Mouse (Mus musculus): ENCODE data around the gene Tmprss9. TPM values are rescaled to one million over a fixed set of nuclear protein-coding genes. Genes with fewer than 3 reads are reported as not detected.
"Not testable (repeated sequence)": the region's sequence is repeated elsewhere in the genome, so short reads cannot be mapped to it uniquely, and the experiment has no call there.

The Tmprss9 gene
- polyA plus RNA-seq (2015; fragmentation: Nextera tagmentation; extraction: Ambion mirVana) = 0.04 TPM in 1 of 2 replicates, not detected in the other

GRCm38 (mm10) chr10:80871581-80871980, at the start of gene Tmprss9:
Gene Tmprss9, plus strand, starts transcription at chr10:80871848.
- Histone ChIP-seq H3K27me3 (peaks cover 13% of the 10 kb centered on the region; the same call in 1 of the 2 replicates), H3K9me3 (replicated peaks) (no peaks in the 10 kb centered on the region), H3K4me2 (no peak within 1 kb of the TSS), H3K4me3 (no peak within 1 kb of the TSS), H3K27ac (no peak within 1 kb of the TSS), H3K9ac (no peak within 1 kb of the TSS), H3K4me1 (replicated peaks) (peaks cover 5% of the 10 kb centered on the region), H3K36me3 (peaks cover 8% of the 10 kb centered on the region; the same call in 1 of the 2 replicates)
- no peak for ATAC-seq (replicated peaks; ENCODE audit: insufficient number of reproducible peaks, insufficient read depth, low FRiP score, low read depth)
- 31% methylated on average over 9 of the region's 9 CpGs for WGBS

- Histone ChIP-seq H3K27ac (no peak overlapping the region), H3K4me3 (no peak overlapping the region), H3K4me2 (no peak overlapping the region), H3K4me1 (replicated peaks) (0 out of 2 replicates have a peak, but pooled peaks cover 3% of the 10 kb centered on the region), H3K9ac (no peak overlapping the region), H3K9me3 (replicated peaks) (no peaks in the 10 kb centered on the region), H3K27me3 (no peaks in the 10 kb centered on the region), H3K36me3 (no peaks in the 10 kb centered on the region)
- 38% methylated on average over 2 of the region's 2 CpGs for WGBS
- no peak for ATAC-seq (replicated peaks; ENCODE audit: insufficient number of reproducible peaks, insufficient read depth, low FRiP score, low read depth)
Measured at GRCm38 (mm10) chr10:80821991-80822390, 49.7 kb upstream of the Tmprss9 start.

- Histone ChIP-seq H3K27ac (no peak overlapping the region), H3K9me3 (replicated peaks) (no peaks in the 10 kb centered on the region), H3K4me3 (no peak overlapping the region), H3K9ac (no peak overlapping the region), H3K4me1 (replicated peaks) (peaks cover 5% of the 10 kb centered on the region), H3K4me2 (no peak overlapping the region), H3K27me3 (no peaks in the 10 kb centered on the region), H3K36me3 (no peaks in the 10 kb centered on the region)
- WGBS = 80% methylated on average over 5 of the region's 5 CpGs
- no peak for ATAC-seq (replicated peaks; ENCODE audit: insufficient number of reproducible peaks, insufficient read depth, low FRiP score, low read depth)
Measured at GRCm38 (mm10) chr10:80822528-80822927, 49.1 kb upstream of the Tmprss9 start.

GRCm38 (mm10) chr10:80823316-80823715, 48.3 kb upstream of the Tmprss9 start:
- H3K9ac ChIP-seq = no peak overlapping the region
- H3K9me3 ChIP-seq (replicated peaks) = no peaks in the 10 kb centered on the region
- no peaks in the 10 kb centered on the region for H3K27me3 ChIP-seq
- no peak overlapping the region for H3K4me2 ChIP-seq
- H3K27ac ChIP-seq = 0 out of 2 replicates have a peak overlapping the region, but pooled peaks have one; percentile 18
- peaks cover 13% of the 10 kb centered on the region for H3K4me1 ChIP-seq (replicated peaks)
- ATAC-seq (replicated peaks; ENCODE audit: insufficient number of reproducible peaks, insufficient read depth, low FRiP score, low read depth) = no peak
- no peak overlapping the region for H3K4me3 ChIP-seq
- WGBS = 89% methylated on average over 1 of the region's 1 CpGs
- no peaks in the 10 kb centered on the region for H3K36me3 ChIP-seq

GRCm38 (mm10) chr10:80823847-80824643, 47.6 kb upstream of the Tmprss9 start:
- 55% methylated on average over 8 of the region's 8 CpGs for WGBS
- 0 out of 2 replicates have a peak overlapping the region, but pooled peaks have one; percentile 18 for H3K27ac ChIP-seq

GRCm38 (mm10) chr10:80824827-80825226, 46.8 kb upstream of the Tmprss9 start:
- Histone ChIP-seq H3K27me3 (no peaks in the 10 kb centered on the region), H3K36me3 (peaks cover 8% of the 10 kb centered on the region), H3K9me3 (replicated peaks) (no peaks in the 10 kb centered on the region), H3K4me2 (no peak overlapping the region), H3K9ac (no peak overlapping the region), H3K4me1 (replicated peaks) (peaks cover 24% of the 10 kb centered on the region), H3K27ac (no peak overlapping the region), H3K4me3 (no peak overlapping the region)
- no peak for ATAC-seq (replicated peaks; ENCODE audit: insufficient number of reproducible peaks, insufficient read depth, low FRiP score, low read depth)
- WGBS = 66% methylated on average over 2 of the region's 2 CpGs

More at GRCm38 (mm10) chr10:80823847-80824643, 47.6 kb upstream of the Tmprss9 start:
- H3K4me2 ChIP-seq = no peak overlapping the region
- H3K4me1 ChIP-seq (replicated peaks) = peaks cover 16% of the 10 kb centered on the region
- ATAC-seq (replicated peaks; ENCODE audit: insufficient number of reproducible peaks, insufficient read depth, low FRiP score, low read depth) = no peak
- H3K27me3 ChIP-seq = no peaks in the 10 kb centered on the region
- no peak overlapping the region for H3K4me3 ChIP-seq
- H3K9ac ChIP-seq = no peak overlapping the region
- peaks cover under 1% of the 10 kb centered on the region; the same call in 1 of the 2 replicates for H3K36me3 ChIP-seq
- no peaks in the 10 kb centered on the region for H3K9me3 ChIP-seq (replicated peaks)

- under 1% methylated on average over 78 of the region's 82 CpGs for WGBS
- Histone ChIP-seq H3K9ac (peak within 1 kb of the TSS; percentile 90), H3K9me3 (replicated peaks) (no peaks in the 10 kb centered on the region), H3K4me3 (peak within 1 kb of the TSS; percentile 82), H3K4me2 (peak within 1 kb of the TSS; percentile 93), H3K36me3 (peaks cover 19% of the 10 kb centered on the region), H3K4me1 (replicated peaks) (peaks cover 39% of the 10 kb centered on the region), H3K27me3 (no peaks in the 10 kb centered on the region), H3K27ac (peak within 1 kb of the TSS; percentile 94)
- peak; percentile 98 for ATAC-seq (replicated peaks; ENCODE audit: insufficient number of reproducible peaks, insufficient read depth, low FRiP score, low read depth)
Measured at GRCm38 (mm10) chr10:80826151-80827062, 45.2 kb upstream of the Tmprss9 start, which contains the start of gene Oaz1. Gene Oaz1, plus strand, starts transcription at chr10:80826656.

- H3K27me3 ChIP-seq = no peaks in the 10 kb centered on the region
- ATAC-seq (replicated peaks; ENCODE audit: insufficient number of reproducible peaks, insufficient read depth, low FRiP score, low read depth) = no peak
- WGBS = 4% methylated on average over 29 of the region's 29 CpGs
- H3K4me3 ChIP-seq = peak overlapping the region; percentile 82
- peak overlapping the region; percentile 94 for H3K27ac ChIP-seq
- H3K4me1 ChIP-seq (replicated peaks) = peaks cover 40% of the 10 kb centered on the region
- H3K36me3 ChIP-seq = peaks cover 19% of the 10 kb centered on the region
- no peaks in the 10 kb centered on the region for H3K9me3 ChIP-seq (replicated peaks)
- peak overlapping the region; percentile 90 for H3K9ac ChIP-seq
- peak overlapping the region; percentile 93 for H3K4me2 ChIP-seq
Measured at GRCm38 (mm10) chr10:80827063-80827869, 44.4 kb upstream of the Tmprss9 start.

- no peaks in the 10 kb centered on the region for H3K9me3 ChIP-seq (replicated peaks)
- ATAC-seq (replicated peaks; ENCODE audit: insufficient number of reproducible peaks, insufficient read depth, low FRiP score, low read depth) = no peak
- 62% methylated on average over 10 of the region's 10 CpGs for WGBS
- peak overlapping the region; percentile 82 for H3K4me3 ChIP-seq
- peaks cover 40% of the 10 kb centered on the region for H3K4me1 ChIP-seq (replicated peaks)
- no peak overlapping the region for H3K27ac ChIP-seq
- H3K36me3 ChIP-seq = peaks cover 19% of the 10 kb centered on the region
- peak overlapping the region; percentile 93 for H3K4me2 ChIP-seq
- H3K27me3 ChIP-seq = no peaks in the 10 kb centered on the region
- H3K9ac ChIP-seq = peak overlapping the region; percentile 90
Measured at GRCm38 (mm10) chr10:80827870-80828420, 43.7 kb upstream of the Tmprss9 start.

GRCm38 (mm10) chr10:80828587-80828986, 43.1 kb upstream of the Tmprss9 start:
- not testable (repeated sequence) for H3K9ac ChIP-seq; H3K27ac ChIP-seq; H3K27me3 ChIP-seq; H3K9me3 ChIP-seq (replicated peaks); ATAC-seq (replicated peaks; ENCODE audit: insufficient number of reproducible peaks, insufficient read depth, low FRiP score, low read depth)
- peak overlapping the region; percentile 93 for H3K4me2 ChIP-seq
- peak overlapping the region; percentile 82 for H3K4me3 ChIP-seq
- peaks cover 40% of the 10 kb centered on the region for H3K4me1 ChIP-seq (replicated peaks)
- peaks cover 19% of the 10 kb centered on the region for H3K36me3 ChIP-seq
- 78% methylated on average over 9 of the region's 9 CpGs for WGBS
